Mouse (Mus musculus) embryonic facial prominence, embryonic 14.5 days (tissue): ENCODE results near the gene Nhlrc1. TPM values are rescaled to one million over a fixed set of nuclear protein-coding genes. Genes with fewer than 3 reads are reported as not detected.

Source experiments
- ATAC-seq: fragments of 200-750 bp; cut with Nextera tagmentation; 2 replicates; pipeline ENCODE4 v1.8.0; 2017; ENCODE audit warnings: low read depth, moderate number of reproducible peaks, moderate TSS enrichment
- DNase-seq: peaks from one replicate; pipeline ENCODE4 v3.0.0-alpha.2; 2015; ENCODE audit warnings: low spot score
- H3K27ac ChIP-seq: fragments of 300-500 bp; sonication (generic); replicated peaks from 2 replicates; pipeline ENCODE4 v1.5.1; 2014; ENCODE audit warnings: low read depth, mild to moderate bottlenecking, low read length, moderate library complexity
- H3K27me3 ChIP-seq: fragments of 300-500 bp; sonication (generic); replicated peaks from 2 replicates; pipeline ENCODE4 v1.6.1; 2014; ENCODE audit warnings: low read length; ENCODE audit not compliant: control insufficient read depth, insufficient read depth
- H3K36me3 ChIP-seq: fragments of 300-500 bp; sonication (generic); 2 replicates; pipeline ENCODE4 v1.6.1; 2014; ENCODE audit warnings: low read length, mixed read lengths; ENCODE audit not compliant: control insufficient read depth, insufficient read depth
- H3K4me1 ChIP-seq: fragments of 300-500 bp; sonication (generic); 2 replicates; pipeline ENCODE4 v1.6.1; 2014; ENCODE audit warnings: antibody characterized with exemption, low read length; ENCODE audit not compliant: control insufficient read depth, insufficient read depth
- H3K4me2 ChIP-seq: fragments of 300-500 bp; sonication (generic); 2 replicates; pipeline ENCODE4 v1.6.1; 2014; ENCODE audit warnings: low read depth, mild to moderate bottlenecking, low read length, moderate library complexity, mixed read lengths
- H3K4me3 ChIP-seq: fragments of 300-500 bp; sonication (generic); 2 replicates; pipeline ENCODE4 v1.5.1; 2014; ENCODE audit warnings: low read depth, mild to moderate bottlenecking, low read length
- H3K9ac ChIP-seq: fragments of 300-500 bp; sonication (generic); 2 replicates; pipeline ENCODE4 v1.6.1; 2014; ENCODE audit warnings: low read depth, mild to moderate bottlenecking, low read length, moderate library complexity, mixed read lengths
- H3K9me3 ChIP-seq: fragments of 300-500 bp; sonication (generic); 2 replicates; pipeline ENCODE4 v1.6.1; 2016; ENCODE audit warnings: low read length; ENCODE audit not compliant: control insufficient read depth
- WGBS: fragments of 180-500 bp; shearing (Covaris S2); extraction: QIAGEN DNeasy Blood & Tissue Kit; methylation state at CpG from one replicate; pipeline ENCODE4 v1.1.7; 2014; 5-methylcytosine and 5-hydroxymethylcytosine counted together
- polyA plus RNA-seq: library from polyadenylated mRNA; unstranded; fragments of >200 nt; fragmentation: Nextera tagmentation; extraction: Ambion mirVana; gene quantifications from 2 replicates; pipeline ENCODE4 v1.2.1, GENCODE M21; 2014

Nhlrc1 gene
- polyA plus RNA-seq, 1 experiment from 2014 or later: 4.1 TPM

GRCm38 (mm10) chr13:46992516-46993273 is 22.0 kb downstream of the Nhlrc1 start:
- H3K4me3 ChIP-seq: no peak overlapping the region
- no peaks in the 10 kb centered on the region for H3K27me3 ChIP-seq
- no peaks in the 10 kb centered on the region for H3K36me3 ChIP-seq
- no peak overlapping the region for H3K27ac ChIP-seq
- H3K4me1 ChIP-seq: no peaks in the 10 kb centered on the region
- H3K4me2 ChIP-seq: no peak overlapping the region
- no peak for DNase-seq
- ATAC-seq: no peak
- H3K9ac ChIP-seq: no peak overlapping the region
- WGBS: 75% methylated on average over 7 of the region's 7 CpGs
- H3K9me3 ChIP-seq: no peaks in the 10 kb centered on the region

GRCm38 (mm10) chr13:46990376-46991011 is 24.2 kb downstream of the Nhlrc1 start:
- Histone ChIP-seq H3K27me3 (no peaks in the 10 kb centered on the region), H3K4me2 (no peak overlapping the region), H3K4me1 (no peaks in the 10 kb centered on the region), H3K27ac (no peak overlapping the region), H3K4me3 (no peak overlapping the region), H3K36me3 (no peaks in the 10 kb centered on the region), H3K9me3 (no peaks in the 10 kb centered on the region), H3K9ac (no peak overlapping the region)
- 32% methylated on average over 4 of the region's 4 CpGs for WGBS
- peak; percentile 24 for DNase-seq
- no peak for ATAC-seq

GRCm38 (mm10) chr13:46987941-46988340 is 26.7 kb downstream of the Nhlrc1 start:
- no peak overlapping the region for H3K27ac ChIP-seq
- no peak for ATAC-seq
- no peak for DNase-seq
- H3K4me2 ChIP-seq: no peak overlapping the region
- no peak overlapping the region for H3K9ac ChIP-seq
- H3K27me3 ChIP-seq: no peaks in the 10 kb centered on the region
- 73% methylated on average over 8 of the region's 8 CpGs for WGBS
- H3K9me3 ChIP-seq: no peaks in the 10 kb centered on the region
- no peaks in the 10 kb centered on the region for H3K4me1 ChIP-seq
- H3K36me3 ChIP-seq: no peaks in the 10 kb centered on the region
- H3K4me3 ChIP-seq: no peak overlapping the region

- no peak overlapping the region for H3K4me3 ChIP-seq
- no peaks in the 10 kb centered on the region for H3K36me3 ChIP-seq
- H3K9ac ChIP-seq: no peak overlapping the region
- ATAC-seq: no peak
- H3K27me3 ChIP-seq: no peaks in the 10 kb centered on the region
- no peak overlapping the region for H3K27ac ChIP-seq
- no peaks in the 10 kb centered on the region for H3K4me1 ChIP-seq
- no peak overlapping the region for H3K4me2 ChIP-seq
- H3K9me3 ChIP-seq: no peaks in the 10 kb centered on the region
- no peak for DNase-seq
- WGBS: 66% methylated on average over 6 of the region's 6 CpGs
These were observed 28.4 kb downstream of the Nhlrc1 start for GRCm38 (mm10) chr13:46986208-46986607.

- 80% methylated on average over 2 of the region's 2 CpGs for WGBS
- DNase-seq (no peak), ATAC-seq (no peak)
- Histone ChIP-seq H3K4me1 (peaks cover 7% of the 10 kb centered on the region), H3K4me3 (no peak overlapping the region), H3K9ac (no peak overlapping the region), H3K27ac (no peak overlapping the region), H3K4me2 (no peak overlapping the region), H3K9me3 (no peaks in the 10 kb centered on the region), H3K36me3 (no peaks in the 10 kb centered on the region), H3K27me3 (no peaks in the 10 kb centered on the region)
These were observed 30.8 kb downstream of the Nhlrc1 start for GRCm38 (mm10) chr13:46983878-46984277.

- Histone ChIP-seq H3K27me3 (no peaks in the 10 kb centered on the region), H3K9me3 (no peaks in the 10 kb centered on the region), H3K4me2 (no peak overlapping the region), H3K4me3 (no peak overlapping the region), H3K27ac (peak overlapping the region; percentile 15; the same call in 1 of the 2 replicates), H3K9ac (no peak overlapping the region), H3K36me3 (no peaks in the 10 kb centered on the region), H3K4me1 (peaks cover 7% of the 10 kb centered on the region)
- ATAC-seq (no peak), DNase-seq (peak; percentile 30)
- 43% methylated on average over 13 of the region's 13 CpGs for WGBS
These were observed 34.7 kb downstream of the Nhlrc1 start for GRCm38 (mm10) chr13:46979836-46980490.

- H3K4me3 ChIP-seq: no peak overlapping the region
- H3K9ac ChIP-seq: no peak overlapping the region
- H3K4me1 ChIP-seq: peaks cover 7% of the 10 kb centered on the region
- H3K4me2 ChIP-seq: no peak overlapping the region
- H3K36me3 ChIP-seq: no peaks in the 10 kb centered on the region
- H3K27ac ChIP-seq: no peak overlapping the region
- DNase-seq: no peak
- no peaks in the 10 kb centered on the region for H3K27me3 ChIP-seq
- H3K9me3 ChIP-seq: no peaks in the 10 kb centered on the region
- no peak for ATAC-seq
- WGBS: 86% methylated on average over 7 of the region's 7 CpGs
These were observed 38.1 kb downstream of the Nhlrc1 start for GRCm38 (mm10) chr13:46976532-46976931.

GRCm38 (mm10) chr13:46975930-46976329 is 38.7 kb downstream of the Nhlrc1 start:
- ATAC-seq (no peak), DNase-seq (no peak)
- peak overlapping the region; percentile 40; the same call in 1 of the 2 replicates for H3K4me2 ChIP-seq
- no peak overlapping the region for H3K4me3 ChIP-seq
- no peaks in the 10 kb centered on the region for H3K9me3 ChIP-seq
- peaks cover 7% of the 10 kb centered on the region for H3K4me1 ChIP-seq
- no peaks in the 10 kb centered on the region for H3K36me3 ChIP-seq
- no peaks in the 10 kb centered on the region for H3K27me3 ChIP-seq
- H3K27ac ChIP-seq: peak overlapping the region; percentile 30; the same call in 1 of the 2 replicates
- WGBS: 31% methylated on average over 4 of the region's 4 CpGs
- no peak overlapping the region for H3K9ac ChIP-seq
